Mouse (Mus musculus) embryo, embryonic 11.5 days (tissue): Measurements from ENCODE around the gene Frmd6.

Experiments used
- DNase-seq: peaks from one replicate; pipeline ENCODE4 v3.0.0-alpha.2; 2012; ENCODE audit warnings: low read depth, low spot score

Frmd6 gene

DNA sequence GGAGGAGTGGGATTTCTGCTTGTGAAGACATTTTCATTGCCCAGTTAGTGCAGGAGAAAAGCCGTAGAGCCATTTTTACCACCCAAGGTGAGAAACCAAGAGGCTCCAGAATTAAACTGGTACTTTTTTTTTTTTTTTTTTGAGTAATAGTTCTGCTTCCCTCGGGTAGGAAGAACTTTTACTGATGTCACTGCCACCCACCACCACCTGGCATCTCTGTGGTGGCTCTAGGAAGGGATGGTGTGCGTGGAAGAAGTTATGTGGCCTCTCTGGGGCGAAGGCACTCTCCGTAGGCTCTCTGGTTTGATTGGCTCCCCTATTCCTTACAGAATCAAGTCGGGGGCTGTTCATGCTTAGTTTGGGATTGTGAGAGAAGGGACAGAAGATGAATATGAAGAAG lies 17.3 kb upstream of the Frmd6 start:
- no peak for DNase-seq

DNA sequence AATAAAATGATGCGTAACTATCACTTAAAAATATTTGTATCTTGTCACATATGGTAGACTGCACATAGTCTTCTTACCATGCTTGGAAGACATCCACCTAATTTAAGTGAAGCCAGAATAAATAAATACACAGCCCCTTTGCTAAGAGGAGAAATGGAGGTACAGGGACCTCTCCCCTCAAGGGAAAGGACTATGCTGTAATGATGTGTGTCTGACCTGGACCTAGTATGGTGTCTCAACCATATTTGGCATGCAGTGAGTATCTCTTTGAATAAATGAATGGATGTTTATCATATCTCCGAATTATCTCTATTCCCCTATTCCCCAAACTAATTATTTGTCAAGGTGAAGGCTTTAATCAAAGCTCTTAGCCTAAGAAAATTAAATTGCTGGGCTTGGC lies 15.4 kb upstream of the Frmd6 start:
- DNase-seq = no peak

DNA sequence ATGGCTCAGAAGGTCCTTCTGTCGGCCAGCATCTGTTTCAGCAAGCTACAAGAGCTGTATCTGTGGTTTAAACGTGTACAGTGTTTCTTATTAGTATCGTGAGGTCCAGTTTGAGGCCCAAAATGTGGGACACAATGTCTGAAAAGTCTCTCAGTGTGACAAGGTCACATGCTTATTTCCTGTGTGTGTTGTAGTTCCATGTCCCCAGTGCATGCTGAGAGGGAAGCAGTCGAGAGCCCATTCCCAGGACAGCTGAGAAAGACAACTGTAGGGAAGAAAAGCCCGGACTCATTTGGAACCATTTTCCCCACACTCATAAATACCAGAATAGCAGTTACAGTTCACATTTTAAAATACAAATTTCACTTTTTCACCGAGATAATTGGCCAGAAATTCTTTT lies 13.5 kb upstream of the Frmd6 start:
- DNase-seq = no peak

DNA sequence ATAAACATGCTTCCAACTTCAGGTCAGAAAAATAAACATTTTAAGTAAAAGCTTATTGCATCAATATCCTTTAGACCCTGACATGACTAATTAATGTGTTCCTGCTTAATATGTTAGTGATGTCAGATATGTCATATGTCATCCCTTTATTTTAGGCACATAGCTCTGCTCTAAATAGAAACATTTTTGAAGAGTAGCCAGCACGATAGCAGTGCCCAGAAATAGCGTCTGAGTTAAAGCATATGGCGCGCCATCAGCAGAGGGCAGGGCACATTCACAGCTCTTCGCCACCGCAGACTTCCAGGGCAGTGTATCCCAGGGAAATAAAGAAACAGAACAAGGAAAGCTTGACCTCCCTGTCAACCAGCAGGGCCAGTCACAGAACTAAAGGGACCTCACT lies 13.1 kb upstream of the Frmd6 start:
- no peak for DNase-seq

DNA sequence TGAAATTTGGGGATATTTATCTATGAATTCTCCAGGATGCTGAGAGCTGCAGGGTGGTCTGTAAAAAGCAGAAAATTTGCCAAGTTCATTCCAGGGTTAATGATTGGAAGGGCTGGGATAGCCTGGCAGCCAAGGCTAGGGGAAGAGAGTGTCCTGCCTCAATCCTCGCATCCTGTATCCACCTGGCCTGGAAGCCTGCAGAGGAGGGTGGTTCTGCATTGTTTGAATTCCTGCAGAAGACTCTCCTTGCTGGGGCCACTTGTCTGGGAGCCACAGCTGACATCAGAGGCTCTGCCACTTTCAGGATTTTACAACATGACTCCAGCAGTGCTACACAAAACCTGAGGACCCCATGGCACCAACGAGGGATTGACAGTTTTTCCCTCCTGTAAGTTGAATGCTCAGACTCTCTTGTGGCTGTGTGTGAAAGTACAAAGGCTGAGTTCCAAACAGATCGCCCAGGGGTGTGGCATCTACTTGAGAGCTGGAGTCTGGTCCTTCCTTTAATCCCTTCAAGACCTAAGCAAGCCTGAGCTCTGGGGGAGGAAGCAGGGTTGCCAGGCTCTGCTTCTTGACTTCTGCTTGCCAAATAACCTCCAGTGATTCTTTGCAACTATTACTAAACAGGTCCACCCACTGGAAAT lies 12.4 kb upstream of the Frmd6 start:
- DNase-seq = no peak

DNA sequence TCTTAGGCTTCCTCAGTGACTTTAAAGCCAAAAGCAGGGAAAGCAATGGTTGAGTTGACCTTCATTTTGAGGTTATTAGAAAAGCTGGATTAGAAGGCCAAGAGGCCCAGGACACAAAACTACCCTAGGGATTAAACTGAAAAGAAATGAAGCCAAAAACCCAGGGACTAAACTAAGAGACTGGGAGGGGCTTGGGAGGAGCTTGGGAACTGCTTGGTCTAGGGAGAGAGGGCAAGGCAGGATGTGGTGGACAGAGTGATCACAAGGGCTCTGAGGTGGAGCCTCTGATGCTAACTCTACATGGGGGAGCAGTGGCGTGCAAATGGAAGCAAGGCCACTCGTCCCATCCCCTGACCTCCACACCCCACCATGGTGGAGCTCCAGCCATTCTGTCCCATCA lies 8.6 kb upstream of the Frmd6 start:
- no peak for DNase-seq

DNA sequence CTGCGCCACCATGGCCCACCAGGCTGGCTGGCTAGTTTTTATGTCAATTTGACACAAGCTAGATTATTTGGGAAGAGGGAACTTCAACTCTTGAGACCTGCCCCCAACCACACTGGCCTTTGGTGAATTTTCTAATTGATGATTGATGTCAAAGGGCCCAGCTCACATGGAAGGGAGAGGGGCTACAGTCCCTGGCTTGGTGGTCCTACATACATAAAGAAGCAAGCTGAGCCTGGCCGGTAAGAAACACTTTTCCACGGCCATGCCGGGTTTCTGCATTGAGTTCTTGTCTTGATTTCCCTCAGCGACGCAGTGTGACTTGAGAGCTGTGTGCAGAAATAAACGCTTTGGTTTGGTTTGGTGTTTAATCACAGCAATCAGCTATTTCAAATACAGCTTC lies 1.3 kb upstream of the Frmd6 start:
- DNase-seq = no peak

DNA sequence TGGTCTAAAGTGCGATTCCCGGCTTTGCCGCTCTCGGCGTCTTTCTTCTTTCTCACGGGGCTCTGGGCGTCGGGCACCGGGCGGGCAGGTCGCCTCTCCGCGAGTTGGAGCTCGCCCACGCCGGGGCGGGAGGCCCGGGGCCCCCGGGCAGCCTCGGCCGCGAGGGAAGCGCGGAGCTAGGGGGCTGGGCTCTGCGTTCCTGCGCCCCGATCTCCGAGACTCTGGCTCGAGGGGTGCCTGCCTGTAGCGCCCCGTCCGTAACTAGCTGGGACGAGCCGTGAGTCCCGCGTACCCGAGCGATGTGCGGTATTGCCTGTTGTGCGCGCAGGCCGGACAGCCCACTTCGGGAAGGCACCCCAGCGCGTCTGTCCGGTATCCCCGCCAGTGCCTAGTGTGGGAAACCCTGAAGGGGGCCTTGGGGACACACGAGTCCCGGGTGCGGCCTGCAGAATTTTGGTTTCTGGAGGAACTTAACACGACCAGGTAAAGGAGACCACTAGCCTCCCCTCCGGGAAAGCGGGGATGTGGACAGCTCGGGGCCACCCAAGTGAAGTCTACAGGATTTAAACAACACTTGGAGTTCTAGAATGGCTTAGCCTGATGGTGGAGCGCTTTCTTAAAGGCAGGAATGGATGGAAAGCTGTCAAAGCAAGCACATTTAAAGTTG lies 470 bp downstream of the Frmd6 start:
- no peak for DNase-seq

DNA sequence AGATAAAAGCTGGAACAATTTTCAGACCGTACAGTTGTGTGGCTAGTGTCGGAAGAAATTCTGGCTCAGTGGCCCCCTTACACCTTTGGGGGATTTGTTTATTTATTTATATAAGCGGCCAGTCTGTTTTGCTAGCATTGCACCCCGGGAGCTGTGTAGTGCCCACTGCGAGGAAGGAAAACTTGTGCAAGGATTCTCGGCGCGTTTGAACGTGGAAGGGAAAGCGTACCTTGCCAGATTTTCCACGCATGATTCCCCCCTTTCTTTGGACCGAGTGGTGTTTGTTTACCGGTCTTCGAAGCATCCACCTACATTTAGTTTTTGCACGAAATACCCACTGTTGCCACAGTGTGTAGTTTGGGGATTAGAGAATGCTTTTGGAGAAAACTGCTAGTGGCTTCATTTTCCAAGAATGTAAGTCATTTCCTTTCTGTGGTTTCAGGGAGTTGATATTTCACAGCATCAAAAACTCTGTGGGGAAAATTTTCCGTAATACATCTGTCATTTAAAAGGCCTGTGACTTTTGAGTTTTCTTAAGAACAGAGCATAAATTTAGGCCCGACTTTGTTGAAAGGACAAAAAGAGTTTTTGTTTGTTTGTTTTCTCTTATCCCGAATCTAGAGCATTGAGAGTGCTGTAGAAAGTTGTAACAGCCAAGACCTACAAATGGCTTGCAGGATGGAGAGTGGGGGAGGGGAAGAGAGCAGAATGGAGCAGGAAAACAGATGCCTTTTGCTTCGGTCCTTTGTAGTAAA lies 1.2 kb downstream of the Frmd6 start:
- DNase-seq = no peak

DNA sequence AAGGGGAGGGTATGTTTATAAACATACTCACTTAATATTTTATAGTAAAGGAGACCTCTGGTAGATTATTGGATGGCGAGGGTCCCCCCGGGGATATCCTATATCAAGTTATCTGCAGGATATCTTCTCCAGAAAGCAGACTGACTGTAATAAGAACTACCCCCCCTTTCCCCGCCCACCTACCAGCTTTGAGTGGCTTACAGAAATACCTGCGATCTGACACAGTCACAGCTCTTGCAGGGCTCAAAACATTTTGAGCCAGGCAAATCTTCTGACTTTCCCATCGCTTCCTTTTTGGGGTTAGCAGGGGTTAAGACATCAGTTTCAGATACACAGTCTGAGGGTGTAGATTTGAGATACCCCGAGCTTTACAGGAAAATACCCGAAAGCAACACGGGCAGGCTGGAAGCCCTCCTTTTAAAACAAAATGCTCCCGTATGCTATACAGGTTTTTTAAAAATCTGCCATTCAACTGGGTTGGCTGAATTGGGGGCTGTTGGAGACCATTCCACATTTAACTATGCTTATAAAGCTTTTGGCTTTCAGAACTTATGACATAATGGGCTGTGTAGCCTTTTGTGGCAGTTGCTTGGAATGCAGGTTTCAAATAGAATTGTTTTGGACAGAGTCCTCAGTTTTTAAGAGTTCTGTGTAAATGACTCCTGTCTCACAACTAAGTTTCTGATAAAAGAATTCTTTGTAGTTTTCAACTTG lies 2.0 kb downstream of the Frmd6 start:
- DNase-seq = no peak

DNA sequence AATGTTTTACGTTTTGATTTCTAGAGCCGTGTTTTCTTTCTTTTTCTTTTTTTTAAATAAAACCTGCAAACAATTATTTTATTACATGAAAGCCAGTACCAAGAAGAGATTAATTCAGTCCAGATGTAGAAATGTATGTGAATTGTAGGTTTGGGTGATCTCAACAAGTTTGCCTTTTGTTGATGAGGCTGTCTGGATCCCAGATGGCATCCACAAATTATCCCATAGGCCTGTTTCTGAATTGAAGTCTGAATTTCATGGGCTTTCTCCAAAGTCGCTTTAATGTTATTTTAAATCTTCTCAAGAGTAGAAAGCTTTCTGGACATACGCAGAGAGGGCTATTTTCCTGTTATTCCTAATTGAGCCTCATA lies 2.6 kb downstream of the Frmd6 start:
- DNase-seq = no peak

DNA sequence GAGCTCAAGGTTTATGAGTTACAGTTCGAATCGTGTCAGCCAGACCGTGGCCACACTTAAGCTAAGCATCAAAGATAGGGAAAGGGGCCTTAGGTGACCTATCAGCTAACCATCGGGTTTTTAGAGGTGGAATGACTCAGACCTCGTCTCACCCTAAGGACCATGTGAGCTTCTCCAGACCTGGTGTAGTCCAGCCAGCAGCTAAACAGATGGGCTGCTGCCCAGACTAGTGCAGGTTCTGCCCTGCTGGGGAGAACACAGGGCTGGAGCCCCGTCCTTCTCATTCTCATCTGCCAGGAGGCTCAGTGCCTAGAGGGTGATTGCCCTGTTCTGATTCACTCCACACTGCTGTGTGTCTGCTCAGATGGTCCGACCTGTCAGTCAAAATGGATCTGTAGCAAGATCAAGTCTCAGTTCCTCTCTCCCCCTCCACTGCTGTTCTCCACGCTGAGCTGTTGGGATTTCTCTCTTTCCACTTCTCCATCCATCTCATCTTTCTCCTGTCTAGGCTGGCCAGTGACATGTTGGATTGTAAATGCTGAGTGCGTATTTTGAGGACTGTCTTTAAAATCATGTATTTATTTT lies 5.8 kb downstream of the Frmd6 start:
- DNase-seq = no peak

DNA sequence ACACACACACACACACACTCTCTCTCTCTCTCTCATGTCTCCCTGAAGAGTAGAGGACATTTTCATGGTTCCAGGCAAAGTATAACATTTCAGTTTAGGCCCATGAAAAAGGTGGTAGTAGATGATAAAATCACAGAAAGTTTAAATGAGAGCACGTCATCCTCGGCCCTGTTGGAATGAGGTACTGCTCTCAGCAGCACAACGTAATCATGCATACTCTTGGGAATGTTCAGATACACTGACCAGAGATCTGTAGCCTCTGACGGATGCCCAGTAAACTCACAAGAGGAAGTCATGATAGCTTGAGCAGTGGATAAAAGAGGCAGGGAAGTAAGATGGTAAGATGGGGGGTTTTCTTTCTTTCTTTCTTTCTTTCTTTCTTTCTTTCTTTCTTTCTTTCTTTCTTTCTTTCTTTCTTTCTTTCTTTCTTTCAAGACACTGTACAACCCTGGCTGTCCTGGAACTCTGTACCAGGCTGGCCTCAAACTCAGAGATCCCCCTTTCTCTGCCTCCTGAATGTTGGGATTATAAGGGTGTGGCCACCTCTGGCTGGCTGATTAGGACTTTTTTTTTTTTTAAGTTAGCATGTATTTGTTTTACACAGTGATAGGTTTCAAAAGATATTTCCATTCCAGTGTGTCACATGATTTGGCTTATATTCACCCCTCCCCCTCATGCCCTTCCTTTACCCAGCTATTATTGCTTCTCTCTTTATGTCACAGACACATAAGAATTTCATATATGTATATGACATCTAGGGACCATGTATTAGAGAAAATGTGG lies 7.1 kb downstream of the Frmd6 start:
- no peak for DNase-seq

DNA sequence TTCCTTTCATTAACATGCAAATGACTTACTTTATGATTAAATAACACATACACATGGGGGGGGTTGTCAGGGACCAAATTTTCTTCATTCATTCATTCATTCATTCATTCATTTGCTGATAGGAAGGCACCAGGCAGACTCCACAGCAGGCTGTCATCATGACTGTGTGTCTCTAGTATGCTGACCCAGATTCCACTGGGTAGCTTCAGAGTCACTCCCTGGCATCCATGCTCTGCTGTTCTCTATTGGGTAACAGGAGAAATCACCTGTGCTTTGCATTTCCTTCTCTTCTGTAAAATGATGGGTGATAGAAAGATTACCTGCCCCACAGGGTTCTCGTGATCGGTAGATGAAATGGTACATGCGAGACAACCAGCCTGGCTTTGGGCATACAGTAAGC lies 7.7 kb downstream of the Frmd6 start:
- DNase-seq = no peak

DNA sequence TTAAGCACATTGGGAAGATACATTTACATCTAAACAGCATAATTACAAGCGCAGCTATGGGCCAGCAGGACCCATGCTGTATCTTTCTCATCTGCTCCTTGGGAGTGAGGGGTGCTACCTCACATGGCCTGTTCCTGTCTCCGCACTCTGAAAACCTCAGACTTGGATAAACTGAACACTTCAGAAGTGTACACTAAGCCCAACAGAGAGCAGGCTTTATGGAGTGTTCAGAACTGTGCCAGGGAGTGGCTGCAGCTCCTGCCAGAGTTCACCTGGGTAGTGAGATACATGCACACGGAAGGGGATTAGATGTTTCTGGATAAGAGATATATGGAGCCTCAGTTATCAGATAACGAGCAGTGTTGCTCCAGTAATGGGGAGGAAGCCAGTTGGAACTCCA lies 8.7 kb downstream of the Frmd6 start:
- DNase-seq = no peak

DNA sequence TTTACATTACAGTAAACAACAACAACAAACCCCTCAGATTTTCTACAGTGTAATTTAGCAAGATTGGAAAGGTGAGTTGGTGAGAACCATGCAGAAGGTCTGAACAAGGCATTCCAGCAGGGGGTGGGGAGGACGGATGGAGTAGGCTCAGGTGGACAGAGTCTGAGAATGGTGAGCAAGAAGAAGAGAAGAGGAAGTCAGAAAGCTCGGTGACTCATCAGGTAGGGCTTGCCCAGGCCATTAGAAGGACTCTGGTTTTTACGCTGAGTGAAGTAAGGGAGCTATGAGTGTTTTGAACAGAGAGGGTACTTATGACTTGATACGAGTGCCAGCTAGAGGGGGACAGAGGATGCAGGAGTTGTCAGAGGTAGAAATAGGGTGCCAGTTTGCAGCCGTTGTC lies 9.7 kb downstream of the Frmd6 start:
- no peak for DNase-seq

DNA sequence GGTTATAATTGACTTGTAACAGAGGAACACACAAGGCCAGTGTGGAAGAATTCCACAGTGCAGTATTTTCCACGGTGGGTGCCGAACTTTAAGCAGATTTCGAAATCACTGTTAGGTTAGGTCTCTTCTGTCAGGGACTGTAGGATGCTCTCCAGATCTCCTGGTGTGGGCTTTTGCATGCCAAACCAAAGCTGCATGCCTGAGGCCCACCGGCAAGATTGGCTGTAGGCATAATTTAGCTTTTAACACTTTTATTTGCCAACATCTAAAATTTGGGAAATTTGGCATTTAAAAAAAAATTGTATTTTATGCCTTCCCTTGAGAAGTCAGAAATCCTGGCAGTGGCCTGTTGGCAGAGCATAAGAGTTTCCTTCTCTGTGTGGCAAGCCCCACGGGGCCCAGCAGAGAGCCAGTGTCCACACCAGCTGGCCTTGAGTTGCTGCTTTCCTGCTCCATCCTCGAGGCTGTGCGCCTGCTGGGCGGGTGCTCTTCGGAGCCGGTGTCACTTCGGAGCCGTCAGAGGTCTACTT lies 12.5 kb downstream of the Frmd6 start:
- no peak for DNase-seq

DNA sequence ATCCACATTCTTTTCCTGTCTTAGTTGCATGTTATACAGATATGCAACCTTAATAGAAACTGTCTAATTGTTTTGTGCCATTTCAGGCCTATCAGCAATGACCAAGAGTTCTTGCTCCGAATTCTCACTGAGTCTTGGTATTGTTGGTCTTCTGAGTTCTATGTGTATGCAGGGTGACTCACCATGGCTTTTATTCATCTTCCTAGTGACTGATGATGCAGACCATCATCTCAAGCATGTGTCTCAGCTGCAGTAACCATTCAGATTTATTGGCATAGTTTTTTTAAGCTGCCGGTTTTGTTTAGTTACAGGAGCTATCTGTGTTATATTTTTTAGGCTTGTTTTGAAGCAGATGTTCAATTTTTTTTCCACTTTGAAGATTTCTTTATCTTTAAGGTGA lies 20.1 kb downstream of the Frmd6 start:
- no peak for DNase-seq

DNA sequence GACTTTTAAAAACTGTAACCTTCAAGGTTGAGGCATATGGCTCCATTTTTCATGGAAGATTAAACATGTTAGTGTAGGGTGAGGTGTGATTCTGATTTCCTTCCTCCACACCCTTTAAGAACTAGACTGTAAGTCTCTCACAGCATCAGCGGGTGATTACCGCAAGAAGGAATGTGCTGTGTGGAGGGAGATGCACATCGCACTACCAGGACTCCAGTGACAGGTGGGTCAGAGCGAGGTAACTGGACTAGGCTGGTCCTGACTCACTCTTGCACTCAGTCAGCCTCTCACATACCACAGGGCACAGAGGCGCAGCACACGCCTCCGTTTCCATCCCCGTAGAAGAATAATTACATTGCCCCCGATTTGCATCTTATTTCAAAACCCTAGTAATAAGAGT lies 23.7 kb downstream of the Frmd6 start:
- no peak for DNase-seq

DNA sequence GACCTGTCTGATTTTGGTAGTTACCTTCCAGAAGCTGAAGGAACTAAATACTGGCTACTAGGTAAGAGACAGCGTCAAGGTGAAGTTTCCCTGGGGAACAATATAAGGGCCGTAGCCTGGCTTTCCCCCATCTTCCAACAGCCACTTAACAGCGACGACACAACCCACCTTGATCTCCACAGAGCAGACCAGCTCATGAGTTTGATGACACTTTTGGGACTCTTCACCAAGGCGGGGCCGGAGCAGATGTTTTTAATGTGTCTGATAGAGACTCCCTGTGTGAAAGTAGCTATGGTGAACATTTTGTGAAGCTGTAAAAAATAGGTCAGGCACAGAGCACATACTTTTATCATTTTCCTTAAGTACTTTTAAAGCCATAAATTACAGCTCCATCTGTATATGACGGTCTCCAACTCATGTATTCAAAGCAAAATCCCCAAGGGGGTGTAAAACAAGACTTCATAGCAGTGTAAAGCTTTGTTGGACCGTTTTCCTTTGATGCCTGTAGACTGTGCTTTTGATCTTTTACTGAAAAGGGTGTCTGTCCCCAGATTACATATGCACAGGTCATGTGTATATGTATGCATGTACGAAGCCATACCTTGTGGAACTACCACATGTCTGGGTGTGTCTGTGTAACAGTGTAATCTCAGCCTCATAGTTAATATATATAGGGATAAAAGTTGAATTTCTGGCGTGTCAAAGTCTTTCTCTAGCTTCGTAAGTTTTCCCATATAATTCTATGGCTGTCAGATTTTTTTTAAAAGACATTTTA lies 24.4 kb downstream of the Frmd6 start:
- DNase-seq = no peak
